Mouse (Mus musculus) MEL (cell line): ENCODE measurements around the gene Mcub.
A peak's percentile ranks its signal among the peaks of the same experiment; 100 is the strongest.

ENCODE experiments used
- BHLHE40 ChIP-seq: IDR thresholded peaks from 2 replicates; pipeline ENCODE4 v1.6.1; 2012; ENCODE audit warnings: low read depth, mild to moderate bottlenecking, inconsistent platforms, low read length, improper control_type of control experiment, borderline replicate concordance
- CTCF ChIP-seq, 3 experiments: IDR thresholded peaks in 2 of 3; conservative IDR thresholded peaks in 1 of 3; 2 replicates each; pipeline ENCODE4 v1.5.1; 2011 to 2012; ENCODE audit warnings: low read length in 3 of 3, low read depth in 2 of 3, mild to moderate bottlenecking in 2 of 3, improper control_type of control experiment in 1 of 3, inconsistent platforms in 1 of 3, mixed read lengths in 1 of 3, moderate library complexity in 1 of 3; ENCODE audit not compliant: control insufficient read depth in 1 of 3, insufficient read depth in 1 of 3, poor library complexity in 1 of 3, severe bottlenecking in 1 of 3
- GATA1 ChIP-seq: IDR thresholded peaks from 2 replicates; pipeline ENCODE4 v1.6.1; 2011; ENCODE audit warnings: low read depth, low read length, improper control_type of control experiment
- MAX ChIP-seq: IDR thresholded peaks from 2 replicates; pipeline ENCODE4 v1.6.1; 2011; ENCODE audit warnings: low read length, improper control_type of control experiment
- NELFE ChIP-seq: IDR thresholded peaks from 2 replicates; pipeline ENCODE4 v1.6.1; 2011; ENCODE audit warnings: low read depth, low read length, improper control_type of control experiment
- POLR2A ChIP-seq, 2 experiments: IDR thresholded peaks; 2 replicates each; pipeline ENCODE4 v1.6.1; 2011 to 2012; ENCODE audit warnings: low read length in 2 of 2, mild to moderate bottlenecking in 2 of 2, control low read depth in 1 of 2, improper control_type of control experiment in 1 of 2, low read depth in 1 of 2, moderate library complexity in 1 of 2; ENCODE audit not compliant: control insufficient read depth in 1 of 2, insufficient read depth in 1 of 2, poor library complexity in 1 of 2
- POLR2AphosphoS2 ChIP-seq: IDR thresholded peaks from 2 replicates; pipeline ENCODE4 v1.6.1; 2011; ENCODE audit warnings: low read length, improper control_type of control experiment
- UBTF ChIP-seq: IDR thresholded peaks from 2 replicates; pipeline ENCODE4 v1.6.1; 2012; ENCODE audit warnings: low read depth, mild to moderate bottlenecking, inconsistent platforms, low read length, improper control_type of control experiment, moderate library complexity, borderline replicate concordance; ENCODE audit not compliant: insufficient read depth
- ZC3H11A ChIP-seq: IDR thresholded peaks from 2 replicates; pipeline ENCODE4 v1.6.1; 2012; ENCODE audit warnings: low read depth, mild to moderate bottlenecking, inconsistent platforms, low read length, improper control_type of control experiment
- ZMIZ1 ChIP-seq: IDR thresholded peaks from 2 replicates; pipeline ENCODE4 v1.6.1; 2012; ENCODE audit warnings: low read depth, mild to moderate bottlenecking, inconsistent platforms, low read length, improper control_type of control experiment, moderate library complexity

DNA sequence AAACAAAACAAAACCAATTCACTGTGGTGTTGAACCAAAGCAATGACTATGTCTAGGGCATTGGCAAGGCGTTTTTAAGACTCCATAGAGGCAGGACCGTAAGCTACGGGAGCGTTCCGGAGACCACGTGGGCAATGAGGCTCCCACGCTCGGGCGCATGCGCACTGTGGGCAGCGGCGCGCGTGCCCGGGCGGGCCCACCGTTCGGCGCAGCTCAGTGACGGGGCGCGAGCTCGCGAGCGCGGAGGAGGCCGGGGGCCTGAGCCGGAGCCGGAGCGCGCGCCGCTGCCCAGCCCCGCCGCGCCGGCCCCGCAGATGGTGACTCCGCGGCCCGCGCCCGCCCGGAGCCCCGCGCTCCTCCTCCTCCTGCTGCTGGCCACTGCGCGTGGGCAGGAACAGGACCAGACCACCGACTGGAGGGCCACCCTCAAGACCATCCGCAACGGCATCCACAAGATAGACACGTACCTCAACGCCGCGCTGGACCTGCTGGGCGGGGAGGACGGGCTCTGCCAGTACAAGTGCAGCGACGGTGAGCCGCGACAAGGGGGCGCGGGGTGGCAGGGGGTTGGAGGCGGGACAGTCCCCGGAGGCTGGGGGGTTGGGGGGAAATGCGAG is 91.5 kb downstream of the Mcub start, which contains the start of gene Pla2g12a:
- TF ChIP-seq ZC3H11A, result no peak
- TF ChIP-seq GATA1, result no peak
- peak; percentile 98 for TF ChIP-seq MAX
- peak; percentile 56; the same call in 1 of the 2 replicates for TF ChIP-seq POLR2AphosphoS2
- 0 out of 2 replicates have a peak, but pooled peaks have one; percentile 29 for TF ChIP-seq UBTF
- peak; percentile 22; the same call in 1 of the 2 replicates for TF ChIP-seq BHLHE40
- peak; percentile 48 to 74 for TF ChIP-seq POLR2A (IDR thresholded peaks at IDR 0.05; ENCODE audit: control insufficient read depth in 1 of 2, insufficient read depth in 1 of 2, low read depth in 1 of 2, low read length in 2 of 2, poor library complexity in 1 of 2)
- no peak for TF ChIP-seq ZMIZ1
- TF ChIP-seq CTCF (IDR thresholded peaks at IDR 0.05 in 2 of 3, conservative IDR thresholded peaks at IDR 0.05 in 1 of 3; ENCODE audit: control insufficient read depth in 1 of 3, insufficient read depth in 1 of 3, low read depth in 2 of 3, low read length in 3 of 3, poor library complexity in 1 of 3, severe bottlenecking in 1 of 3), result no peak
- TF ChIP-seq NELFE, result peak; percentile 80
